Mouse (Mus musculus) E14TG2a.4 (cell line): Measurements from ENCODE around the gene Fnbp1l.

Source experiments
- CTCF ChIP-seq: conservative IDR thresholded peaks from 2 replicates; pipeline ENCODE4 v1.5.1; 2014; ENCODE audit warnings: low read length
- POU5F1 ChIP-seq: IDR thresholded peaks from 2 replicates; pipeline ENCODE4 v1.6.1; 2014; ENCODE audit warnings: low read length, borderline replicate concordance

- no peak for TF ChIP-seq CTCF
- no peak for TF ChIP-seq POU5F1
These were observed 42.2 kb downstream of the Fnbp1l start for GRCm38 (mm10) chr3:122577360-122577759.
